Mouse (Mus musculus) WW6 (cell line): ENCODE results near the gene Il21.
A peak's percentile ranks its signal among the peaks of the same experiment; 100 is the strongest.

ENCODE experiments used
- DNase-seq: peaks from one replicate; pipeline ENCODE4 v3.0.0-alpha.2; 2013; ENCODE audit warnings: low read depth, low spot score

The Il21 gene

GRCm38 (mm10) chr3:37232586-37233222, at the start of gene Il21:
Gene Il21, minus strand, starts transcription at chr3:37232636.
- no peak for DNase-seq

GRCm38 (mm10) chr3:37280871-37281270, 48.4 kb upstream of the Il21 start:
- no peak for DNase-seq

GRCm38 (mm10) chr3:37280221-37280620, 47.8 kb upstream of the Il21 start:
- DNase-seq: no peak

- no peak for DNase-seq
Measured at GRCm38 (mm10) chr3:37274661-37275060, 42.2 kb upstream of the Il21 start.

- DNase-seq: no peak
Measured at GRCm38 (mm10) chr3:37273092-37273491, 40.7 kb upstream of the Il21 start.

- no peak for DNase-seq
Measured at GRCm38 (mm10) chr3:37271209-37271608, 38.8 kb upstream of the Il21 start.

- DNase-seq: no peak
Measured at GRCm38 (mm10) chr3:37269926-37270325, 37.5 kb upstream of the Il21 start.

GRCm38 (mm10) chr3:37268338-37268737, 35.9 kb upstream of the Il21 start:
- no peak for DNase-seq

GRCm38 (mm10) chr3:37259331-37259999, 27.0 kb upstream of the Il21 start:
- DNase-seq: no peak

GRCm38 (mm10) chr3:37257776-37258175, 25.3 kb upstream of the Il21 start:
- no peak for DNase-seq

GRCm38 (mm10) chr3:37250967-37251366, 18.5 kb upstream of the Il21 start:
- no peak for DNase-seq

GRCm38 (mm10) chr3:37235025-37235424, 2.6 kb upstream of the Il21 start:
- DNase-seq: no peak

GRCm38 (mm10) chr3:37231153-37231552, 1.3 kb downstream of the Il21 start:
- no peak for DNase-seq

GRCm38 (mm10) chr3:37229082-37229829, 3.2 kb downstream of the Il21 start:
- DNase-seq: no peak

- no peak for DNase-seq
Measured at GRCm38 (mm10) chr3:37225124-37225523, 7.3 kb downstream of the Il21 start.

GRCm38 (mm10) chr3:37219071-37219470, 13.4 kb downstream of the Il21 start:
- no peak for DNase-seq

- DNase-seq: no peak
Measured at GRCm38 (mm10) chr3:37205226-37205800, 27.1 kb downstream of the Il21 start.

- no peak for DNase-seq
Measured at GRCm38 (mm10) chr3:37204556-37204955, 27.9 kb downstream of the Il21 start.

GRCm38 (mm10) chr3:37203984-37204428, 28.4 kb downstream of the Il21 start:
- peak; percentile 52 for DNase-seq

- DNase-seq: no peak
Measured at GRCm38 (mm10) chr3:37202856-37203255, 29.6 kb downstream of the Il21 start.

- no peak for DNase-seq
Measured at GRCm38 (mm10) chr3:37201122-37201916, 31.1 kb downstream of the Il21 start.
